Mouse (Mus musculus) stomach, postnatal 0 days (tissue): Measurements from ENCODE around the gene Cacna1s.

Experiments
- CTCF ChIP-seq: IDR thresholded peaks from 2 replicates; pipeline ENCODE4 v1.5.1; 2016; ENCODE audit warnings: antibody characterized with exemption, low read depth, mild to moderate bottlenecking, moderate library complexity
- EP300 ChIP-seq: optimal IDR thresholded peaks from 2 replicates; pipeline ENCODE3; 2016; ENCODE audit warnings: antibody characterized with exemption

DNA sequence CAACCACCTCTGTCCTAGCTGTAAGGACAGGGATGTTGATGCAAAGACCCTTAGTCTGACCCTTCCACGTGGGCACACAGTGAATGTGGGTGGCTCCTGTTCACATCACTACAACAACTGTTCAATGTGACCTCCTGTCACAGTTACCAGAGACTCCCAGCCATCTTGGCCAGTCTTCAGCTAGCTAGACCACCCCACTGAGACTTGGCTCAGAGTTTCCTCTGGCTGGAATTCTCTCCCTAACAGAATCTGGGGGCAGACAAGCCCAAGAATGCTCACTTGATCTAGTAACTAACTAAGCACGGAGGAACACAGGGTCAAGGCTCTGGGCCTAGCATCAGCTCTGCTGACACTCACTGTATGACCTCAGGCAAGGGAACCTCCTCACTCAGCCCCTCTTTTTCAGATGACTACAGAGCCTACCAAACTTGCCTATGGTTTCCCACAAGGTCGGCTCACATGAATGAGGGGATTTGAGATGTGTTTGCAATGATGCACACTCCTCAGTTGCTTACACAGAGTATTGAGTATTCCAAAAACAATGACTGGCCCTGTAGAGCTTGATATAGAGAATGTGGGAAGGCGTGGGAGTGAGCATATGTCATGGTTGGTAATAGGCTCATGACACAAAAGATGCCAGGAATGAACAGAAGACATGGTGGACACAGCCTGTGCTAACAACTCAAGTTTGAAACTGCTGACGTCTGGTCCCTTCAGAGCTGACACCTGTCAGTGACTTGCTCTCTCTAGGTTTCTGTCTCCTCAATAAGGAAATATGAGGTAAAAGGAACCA, 13.6 kb upstream of the Cacna1s start:
- TF ChIP-seq CTCF (no peak), EP300 (no peak)
